Mouse (Mus musculus) CD4-positive, CD25-positive, alpha-beta regulatory T cell, adult 2 months (primary cell): Measurements from ENCODE around the gene Arg2.
"Not testable (repeated sequence)": the region's sequence is repeated elsewhere in the genome, so short reads cannot be mapped to it uniquely, and the experiment has no call there.

Experiments
- DNase-seq: peaks from one replicate; pipeline ENCODE4 v3.0.0-alpha.2; 2012; ENCODE audit warnings: low read depth, low spot score

Arg2 gene

GRCm38 (mm10) chr12:79171269-79171995, 40.9 kb downstream of the Arg2 start:
- no peak for DNase-seq

- peak; percentile 95 for DNase-seq
These were observed 41.7 kb downstream of the Arg2 start, which contains the start of gene Vti1b for GRCm38 (mm10) chr12:79172019-79172941. Vti1b (minus strand) TSS chr12:79172667.

- no peak for DNase-seq
These were observed 43.1 kb downstream of the Arg2 start for GRCm38 (mm10) chr12:79173721-79174120.

- no peak for DNase-seq
These were observed 45.4 kb downstream of the Arg2 start for GRCm38 (mm10) chr12:79175998-79176397.

- DNase-seq, result not testable (repeated sequence)
These were observed 54.6 kb downstream of the Arg2 start for GRCm38 (mm10) chr12:79185160-79185559.

- peak; percentile 83 for DNase-seq
These were observed 60.5 kb downstream of the Arg2 start for GRCm38 (mm10) chr12:79190931-79191673.

- DNase-seq, result peak; percentile 91
These were observed 61.1 kb downstream of the Arg2 start for GRCm38 (mm10) chr12:79191701-79192100.

GRCm38 (mm10) chr12:79192193-79192592, 61.6 kb downstream of the Arg2 start, which contains the start of gene Rdh11:
Rdh11 (minus strand) TSS chr12:79192293.
- DNase-seq, result no peak

GRCm38 (mm10) chr12:79193441-79193840, 62.9 kb downstream of the Arg2 start:
- peak; percentile 83 for DNase-seq

- DNase-seq, result no peak
These were observed 66.5 kb downstream of the Arg2 start for GRCm38 (mm10) chr12:79197105-79197504.

- DNase-seq, result no peak
These were observed 71.3 kb downstream of the Arg2 start for GRCm38 (mm10) chr12:79201882-79202281.
